Mouse (Mus musculus) fat pad, adult 2 months (tissue): Measurements from ENCODE around the gene Slc9a3r2.
"Not testable (repeated sequence)": the region's sequence is repeated elsewhere in the genome, so short reads cannot be mapped to it uniquely, and the experiment has no call there.

Experiments
- DNase-seq: peaks from one replicate; pipeline ENCODE4 v3.0.0-alpha.2; 2011; ENCODE audit warnings: low read depth, low spot score; ENCODE audit errors: extremely low read depth

Slc9a3r2 gene

GRCm38 (mm10) chr17:24667416-24667815, 17.3 kb upstream of the Slc9a3r2 start:
- DNase-seq = peak; percentile 51

- not testable (repeated sequence) for DNase-seq
Measured at GRCm38 (mm10) chr17:24667011-24667410, 16.9 kb upstream of the Slc9a3r2 start.

- DNase-seq = no peak
Measured at GRCm38 (mm10) chr17:24658017-24658758, 8.1 kb upstream of the Slc9a3r2 start, which contains the start of gene Npw. Gene Npw, minus strand, starts transcription at chr17:24658457.

GRCm38 (mm10) chr17:24654969-24655368, 4.8 kb upstream of the Slc9a3r2 start:
- DNase-seq = no peak

- no peak for DNase-seq
Measured at GRCm38 (mm10) chr17:24653967-24654710, 4.0 kb upstream of the Slc9a3r2 start.

- no peak for DNase-seq
Measured at GRCm38 (mm10) chr17:24651835-24652234, 1.7 kb upstream of the Slc9a3r2 start.

GRCm38 (mm10) chr17:24650766-24651165, 639 bp upstream of the Slc9a3r2 start:
- DNase-seq = no peak

- no peak for DNase-seq
Measured at GRCm38 (mm10) chr17:24649581-24650069, 502 bp downstream of the Slc9a3r2 start.

- no peak for DNase-seq
Measured at GRCm38 (mm10) chr17:24648731-24649377, 1.3 kb downstream of the Slc9a3r2 start.

- no peak for DNase-seq
Measured at GRCm38 (mm10) chr17:24647493-24647892, 2.6 kb downstream of the Slc9a3r2 start.

- no peak for DNase-seq
Measured at GRCm38 (mm10) chr17:24646381-24646780, 3.7 kb downstream of the Slc9a3r2 start.

GRCm38 (mm10) chr17:24645916-24646315, 4.2 kb downstream of the Slc9a3r2 start:
- DNase-seq = no peak

- no peak for DNase-seq
Measured at GRCm38 (mm10) chr17:24644875-24645721, 5.0 kb downstream of the Slc9a3r2 start.

- DNase-seq = no peak
Measured at GRCm38 (mm10) chr17:24644030-24644715, 6.0 kb downstream of the Slc9a3r2 start.

- DNase-seq = no peak
Measured at GRCm38 (mm10) chr17:24642791-24643343, 7.3 kb downstream of the Slc9a3r2 start.

- DNase-seq = no peak
Measured at GRCm38 (mm10) chr17:24641944-24642343, 8.2 kb downstream of the Slc9a3r2 start.

GRCm38 (mm10) chr17:24640581-24640980, 9.5 kb downstream of the Slc9a3r2 start:
- DNase-seq = no peak

- no peak for DNase-seq
Measured at GRCm38 (mm10) chr17:24640119-24640518, 10.0 kb downstream of the Slc9a3r2 start.

GRCm38 (mm10) chr17:24639571-24639988, 10.5 kb downstream of the Slc9a3r2 start:
- DNase-seq = no peak

- DNase-seq = no peak
Measured at GRCm38 (mm10) chr17:24638840-24639239, 11.3 kb downstream of the Slc9a3r2 start.
